Mouse (Mus musculus) embryonic facial prominence, embryonic 10.5 days (tissue): ENCODE results near the gene Olfr450. TPM values are rescaled to one million over a fixed set of nuclear protein-coding genes. Genes with fewer than 3 reads are reported as not detected.

Experiments used
- DNase-seq: peaks from one replicate; pipeline ENCODE4 v3.0.0-alpha.2; 2017; ENCODE audit warnings: low spot score
- H3K27ac ChIP-seq: fragments of 300-500 bp; sonication (generic); replicated peaks from 2 replicates; pipeline ENCODE4 v1.5.1; 2016; ENCODE audit warnings: mild to moderate bottlenecking
- H3K27me3 ChIP-seq: fragments of 300-500 bp; sonication (generic); replicated peaks from 2 replicates; pipeline ENCODE4 v1.6.1; 2016; ENCODE audit warnings: low read depth, mild to moderate bottlenecking; ENCODE audit not compliant: poor library complexity, severe bottlenecking
- H3K36me3 ChIP-seq: fragments of 300-500 bp; sonication (generic); replicated peaks from 2 replicates; pipeline ENCODE4 v1.6.1; 2016; ENCODE audit warnings: mild to moderate bottlenecking, moderate library complexity
- H3K4me1 ChIP-seq: fragments of 300-500 bp; sonication (generic); 2 replicates; pipeline ENCODE4 v1.6.1; 2016
- H3K4me3 ChIP-seq: fragments of 300-500 bp; sonication (generic); 2 replicates; pipeline ENCODE4 v1.5.1; 2016; ENCODE audit warnings: mild to moderate bottlenecking, moderate library complexity
- H3K9me3 ChIP-seq: fragments of 300-500 bp; sonication (generic); 2 replicates; pipeline ENCODE4 v1.6.1; 2016; ENCODE audit warnings: mild to moderate bottlenecking
- WGBS: fragments of 180-500 bp; shearing (Covaris S2); methylation state at CpG from one replicate; pipeline ENCODE4 v1.1.7; 2016; 5-methylcytosine and 5-hydroxymethylcytosine counted together
- polyA plus RNA-seq: library from polyadenylated mRNA; unstranded; fragments of >200 nt; fragmentation: Nextera tagmentation; extraction: Ambion mirVana; gene quantifications from 2 replicates; pipeline ENCODE4 v1.2.1, GENCODE M21; 2016

Gene Olfr450
- not detected in 2 replicates for polyA plus RNA-seq

GRCm38 (mm10) chr6:42811639-42812038 lies at the start of gene Olfr450:
Olfr450 (plus strand) TSS chr6:42811939.
- Histone ChIP-seq H3K27ac (no peak within 1 kb of the TSS), H3K27me3 (no peaks in the 10 kb centered on the region), H3K4me1 (no peaks in the 10 kb centered on the region), H3K36me3 (no peaks in the 10 kb centered on the region), H3K9me3 (no peaks in the 10 kb centered on the region), H3K4me3 (no peak within 1 kb of the TSS)
- 83% methylated on average over 1 of the region's 1 CpGs for WGBS
- no peak for DNase-seq

GRCm38 (mm10) chr6:42777066-42777465 lies 34.7 kb upstream of the Olfr450 start:
- Histone ChIP-seq H3K4me1 (no peaks in the 10 kb centered on the region), H3K4me3 (no peak overlapping the region), H3K9me3 (no peaks in the 10 kb centered on the region), H3K36me3 (no peaks in the 10 kb centered on the region), H3K27me3 (no peaks in the 10 kb centered on the region), H3K27ac (no peak overlapping the region)
- WGBS = 93% methylated on average over 1 of the region's 1 CpGs
- no peak for DNase-seq

DNA sequence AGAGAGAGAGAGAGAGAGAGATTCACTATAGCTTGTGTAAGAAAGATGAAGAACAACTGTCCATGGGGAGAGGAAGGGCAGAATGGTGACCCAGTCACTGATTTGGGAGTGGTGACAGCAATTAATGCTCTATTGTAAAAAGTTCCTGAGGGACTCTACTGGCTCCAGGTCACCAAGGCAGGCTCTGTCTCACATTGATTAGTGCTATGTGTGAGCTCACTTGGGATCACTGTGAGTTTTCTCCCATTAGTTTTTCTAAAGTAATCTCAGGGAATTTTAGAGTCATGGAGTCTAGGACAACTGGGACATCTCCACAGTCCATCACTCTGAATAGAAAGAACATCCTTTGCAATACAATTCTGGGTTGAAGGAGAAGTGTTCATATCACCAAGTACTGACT lies 26.9 kb upstream of the Olfr450 start, which contains the start of gene Olfr452:
Olfr452 (plus strand) TSS at position 301 of the 400 bp plus-strand sequence.
- Histone ChIP-seq H3K9me3 (no peaks in the 10 kb centered on the region), H3K27ac (no peak within 1 kb of the TSS), H3K27me3 (no peaks in the 10 kb centered on the region), H3K36me3 (no peaks in the 10 kb centered on the region), H3K4me1 (no peaks in the 10 kb centered on the region), H3K4me3 (no peak within 1 kb of the TSS)
- DNase-seq = no peak

- no peak for DNase-seq
- 45% methylated on average over 4 of the region's 4 CpGs for WGBS
- H3K9me3 ChIP-seq = no peaks in the 10 kb centered on the region
- no peaks in the 10 kb centered on the region for H3K36me3 ChIP-seq
- no peak overlapping the region for H3K27ac ChIP-seq
- no peak overlapping the region for H3K4me3 ChIP-seq
- no peaks in the 10 kb centered on the region for H3K27me3 ChIP-seq
- H3K4me1 ChIP-seq = no peaks in the 10 kb centered on the region
Measured at GRCm38 (mm10) chr6:42790247-42790948, 21.3 kb upstream of the Olfr450 start.

GRCm38 (mm10) chr6:42790949-42791556 lies 20.7 kb upstream of the Olfr450 start:
- H3K27me3 ChIP-seq = no peaks in the 10 kb centered on the region
- WGBS = 84% methylated on average over 9 of the region's 9 CpGs
- DNase-seq = no peak
- H3K4me1 ChIP-seq = no peaks in the 10 kb centered on the region
- no peaks in the 10 kb centered on the region for H3K9me3 ChIP-seq
- no peak overlapping the region for H3K27ac ChIP-seq
- H3K4me3 ChIP-seq = no peak overlapping the region
- H3K36me3 ChIP-seq = no peaks in the 10 kb centered on the region

GRCm38 (mm10) chr6:42794982-42795381 lies 16.8 kb upstream of the Olfr450 start:
- H3K27ac ChIP-seq = no peak overlapping the region
- no peaks in the 10 kb centered on the region for H3K36me3 ChIP-seq
- H3K4me3 ChIP-seq = no peak overlapping the region
- no peaks in the 10 kb centered on the region for H3K4me1 ChIP-seq
- H3K9me3 ChIP-seq = no peaks in the 10 kb centered on the region
- WGBS = 94% methylated on average over 3 of the region's 3 CpGs
- DNase-seq = no peak
- H3K27me3 ChIP-seq = no peaks in the 10 kb centered on the region

GRCm38 (mm10) chr6:42834084-42834483 lies 22.3 kb downstream of the Olfr450 start, which contains the start of gene Olfr449:
Olfr449 (plus strand) TSS chr6:42834384.
- Histone ChIP-seq H3K27ac (no peak within 1 kb of the TSS), H3K9me3 (no peaks in the 10 kb centered on the region), H3K27me3 (no peaks in the 10 kb centered on the region), H3K36me3 (no peaks in the 10 kb centered on the region), H3K4me1 (no peaks in the 10 kb centered on the region), H3K4me3 (no peak within 1 kb of the TSS)
- no peak for DNase-seq

GRCm38 (mm10) chr6:42860222-42860819 lies 48.6 kb downstream of the Olfr450 start:
- H3K27me3 ChIP-seq = no peaks in the 10 kb centered on the region
- H3K9me3 ChIP-seq = no peaks in the 10 kb centered on the region
- no peak overlapping the region for H3K27ac ChIP-seq
- DNase-seq = peak; percentile 9
- WGBS = 20% methylated on average over 4 of the region's 4 CpGs
- H3K4me1 ChIP-seq = no peaks in the 10 kb centered on the region
- no peaks in the 10 kb centered on the region for H3K36me3 ChIP-seq
- H3K4me3 ChIP-seq = no peak overlapping the region

Other genes with a start within 250 kb of the Olfr450 start
- gene Tcaf3, start 214.2 kb upstream of the Olfr450 start, polyA plus RNA-seq = not detected in 2 replicates
- 4.3 and 4.6 TPM in 2 replicates for gene Tcaf2, start 166.7 kb upstream of the Olfr450 start, polyA plus RNA-seq
- gene Tcaf1, start 101.9 kb upstream of the Olfr450 start, polyA plus RNA-seq = 93.0 and 94.1 TPM in 2 replicates
- not detected in 2 replicates for gene Olfr453, start 72.6 kb upstream of the Olfr450 start, polyA plus RNA-seq
- not detected in 2 replicates for gene Olfr38, start 55.5 kb upstream of the Olfr450 start, polyA plus RNA-seq
- not detected in 2 replicates for gene Olfr452, start 26.8 kb upstream of the Olfr450 start, polyA plus RNA-seq
- gene Olfr449, start 22.4 kb downstream of the Olfr450 start, polyA plus RNA-seq = not detected in 2 replicates
- not detected in 2 replicates for gene Olfr448, start 78.5 kb downstream of the Olfr450 start, polyA plus RNA-seq
- gene Olfr447, start 96.9 kb downstream of the Olfr450 start, polyA plus RNA-seq = not detected in 2 replicates
- gene Olfr446, start 109.4 kb downstream of the Olfr450 start, polyA plus RNA-seq = not detected in 2 replicates
- gene Olfr444, start 137.1 kb downstream of the Olfr450 start, polyA plus RNA-seq = not detected in 2 replicates